Mouse (Mus musculus) C2C12 (cell line): ENCODE measurements around the gene Gp9. TPM values are rescaled to one million over a fixed set of nuclear protein-coding genes. Genes with fewer than 3 reads are reported as not detected.

ENCODE experiments used
- H3K27me3 ChIP-seq: one replicate; pipeline ENCODE4 v1.6.1; 2011; ENCODE audit not compliant: control insufficient read depth, insufficient read depth, insufficient read length
- H3K36me3 ChIP-seq: one replicate; pipeline ENCODE4 v1.6.1; 2011; ENCODE audit not compliant: control insufficient read depth, insufficient read depth
- H3K4me3 ChIP-seq: one replicate; pipeline ENCODE4 v1.5.1; 2011; ENCODE audit warnings: mild to moderate bottlenecking, control low read depth; ENCODE audit not compliant: poor library complexity, insufficient read depth, severe bottlenecking
- H3K79me2 ChIP-seq: one replicate; pipeline ENCODE4 v1.6.1; 2011; ENCODE audit not compliant: control insufficient read depth, insufficient read depth
- H3K79me3 ChIP-seq: one replicate; pipeline ENCODE4 v1.6.1; 2011; ENCODE audit warnings: low read depth, control low read depth
- H3ac ChIP-seq: one replicate; pipeline ENCODE3; 2011; ENCODE audit warnings: low read depth; ENCODE audit not compliant: control insufficient read depth, insufficient read length
- CEBPB ChIP-seq: IDR thresholded peaks from one replicate; pipeline ENCODE4 v1.6.1; 2011; ENCODE audit warnings: low read depth, mild to moderate bottlenecking, control low read depth, moderate library complexity
- CTCF ChIP-seq: IDR thresholded peaks from one replicate; pipeline ENCODE4 v1.5.1; 2011; ENCODE audit not compliant: control insufficient read depth, insufficient read depth, insufficient read length
- FOSL1 ChIP-seq: IDR thresholded peaks from one replicate; pipeline ENCODE4 v1.8.0; 2011; ENCODE audit warnings: mild to moderate bottlenecking, low read length; ENCODE audit not compliant: poor library complexity, insufficient read depth, severe bottlenecking
- MAX ChIP-seq: IDR thresholded peaks from one replicate; pipeline ENCODE4 v1.6.1; 2011; ENCODE audit warnings: mild to moderate bottlenecking, control low read depth
- MYOD1 ChIP-seq: IDR thresholded peaks from one replicate; pipeline ENCODE4 v1.6.1; 2011; ENCODE audit warnings: low read depth; ENCODE audit not compliant: control insufficient read depth, insufficient read length
- MYOG ChIP-seq: IDR thresholded peaks from one replicate; pipeline ENCODE4 v1.6.1; 2011; ENCODE audit not compliant: control insufficient read depth, insufficient read length; ENCODE audit errors: extremely low read depth
- USF1 ChIP-seq: IDR thresholded peaks from one replicate; pipeline ENCODE4 v1.6.1; 2011; ENCODE audit warnings: low read depth, mild to moderate bottlenecking, control low read depth, moderate library complexity
- polyA plus RNA-seq: library from polyadenylated mRNA; unstranded; fragments of >200 nt; fragmentation: generic; extraction: Trizol; gene quantifications from one replicate; pipeline ENCODE4 v1.2.1, GENCODE M21; 2012; ENCODE audit warnings: missing spikeins

The Gp9 gene
- polyA plus RNA-seq, 1 experiment: not detected

DNA sequence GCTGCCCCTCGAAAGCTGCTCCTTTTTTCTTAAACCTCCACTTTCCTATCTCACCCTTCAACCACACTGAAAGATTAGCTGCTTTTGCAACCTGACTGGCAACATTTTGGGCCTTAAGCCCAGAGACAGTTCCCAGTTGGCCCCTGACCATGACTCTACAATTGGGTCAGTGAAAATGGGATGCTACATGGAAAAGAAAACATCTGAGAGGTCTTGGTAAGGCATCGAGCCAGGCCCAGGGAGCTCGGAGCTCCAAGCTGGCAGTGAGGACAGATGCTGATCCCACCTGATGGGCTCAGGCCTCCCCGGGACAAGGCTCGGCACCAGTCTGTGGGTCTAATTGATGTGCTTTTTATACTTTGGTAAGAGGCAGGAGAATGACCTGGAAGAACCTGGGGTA lies 14.0 kb downstream of the Gp9 start:
- Histone ChIP-seq H3K4me3 (no peak overlapping the region), H3K79me3 (no peaks in the 10 kb centered on the region), H3K79me2 (no peaks in the 10 kb centered on the region), H3ac (no peak overlapping the region), H3K27me3 (no peaks in the 10 kb centered on the region), H3K36me3 (no peaks in the 10 kb centered on the region)
- no peak for TF ChIP-seq MAX
- TF ChIP-seq FOSL1: no peak
- TF ChIP-seq CEBPB: no peak
- no peak for TF ChIP-seq MYOD1
- no peak for TF ChIP-seq MYOG
- no peak for TF ChIP-seq CTCF
- no peak for TF ChIP-seq USF1

DNA sequence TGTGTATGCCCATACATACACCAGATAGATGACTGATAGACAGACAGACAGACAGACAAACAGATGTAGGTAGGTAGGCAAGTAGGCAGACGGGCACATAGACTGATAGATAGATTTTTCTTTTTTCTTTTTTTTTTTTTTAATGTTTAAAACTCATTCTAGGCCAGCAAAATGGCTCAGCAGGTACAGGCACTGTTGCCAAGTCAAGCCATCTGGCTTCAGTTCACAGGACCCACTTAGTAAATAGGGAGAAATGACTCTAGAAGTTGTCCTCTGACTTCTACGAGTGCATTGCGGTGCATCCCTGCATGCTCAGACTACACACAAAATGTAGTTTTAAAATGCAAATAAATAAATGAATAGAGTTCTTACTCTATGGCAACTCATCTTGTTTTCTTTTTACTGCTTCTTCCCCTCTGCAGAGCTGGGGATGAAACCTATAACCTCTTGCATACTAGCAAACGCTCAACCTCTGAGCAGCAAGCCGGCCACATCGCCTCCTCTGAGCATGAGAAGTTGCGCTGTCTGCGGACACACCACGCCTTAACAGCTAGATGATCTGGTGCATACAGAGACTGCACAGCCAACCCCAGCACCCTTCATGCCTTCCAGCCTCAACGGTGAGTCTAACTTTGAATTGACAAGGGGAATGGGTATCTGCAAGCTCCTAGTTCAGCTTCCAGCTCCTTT lies 16.1 kb downstream of the Gp9 start:
- Histone ChIP-seq H3K4me3 (no peak overlapping the region), H3ac (no peak overlapping the region), H3K27me3 (no peaks in the 10 kb centered on the region), H3K79me3 (no peaks in the 10 kb centered on the region), H3K36me3 (no peaks in the 10 kb centered on the region), H3K79me2 (no peaks in the 10 kb centered on the region)
- TF ChIP-seq MYOD1 (no peak), FOSL1 (no peak), MAX (no peak), MYOG (no peak), CEBPB (no peak)

DNA sequence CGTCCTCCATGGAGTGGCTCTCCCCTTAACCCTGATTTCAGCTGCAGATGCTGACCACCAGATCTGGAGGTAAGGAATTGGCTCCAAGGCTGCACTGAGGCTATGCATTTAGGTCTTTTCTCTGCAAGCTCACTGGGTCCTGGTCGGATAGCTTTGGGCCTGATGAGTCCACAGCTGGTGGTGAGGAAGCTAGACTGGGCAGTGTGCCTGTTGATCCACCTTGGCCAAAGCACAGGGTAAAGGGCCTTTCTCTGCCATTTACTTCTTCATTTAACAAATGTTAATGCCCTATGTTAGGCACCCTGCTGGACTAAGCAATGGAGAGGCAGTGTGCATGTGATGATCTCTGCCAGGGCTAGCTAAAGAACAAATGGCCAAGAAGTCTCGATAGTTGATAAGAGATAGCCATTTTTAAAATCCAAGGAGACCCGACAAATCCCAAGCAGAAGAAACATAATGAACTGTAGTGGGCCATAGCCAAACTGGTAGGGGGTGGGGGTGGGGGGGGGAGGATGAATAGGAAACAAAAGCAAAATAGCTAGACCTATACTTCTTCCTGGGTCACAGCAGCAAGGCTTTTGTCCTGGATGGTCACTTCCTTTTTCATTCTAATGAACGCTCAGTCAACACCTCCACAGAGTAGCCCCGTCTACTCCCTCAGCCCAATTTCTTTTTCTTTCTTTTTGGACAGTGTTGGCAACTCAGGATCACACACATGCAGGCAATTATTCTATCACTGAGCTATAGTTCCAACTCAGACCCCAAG lies 17.7 kb downstream of the Gp9 start:
- Histone ChIP-seq H3K4me3 (no peak overlapping the region), H3K27me3 (no peaks in the 10 kb centered on the region), H3K36me3 (no peaks in the 10 kb centered on the region), H3ac (no peak overlapping the region), H3K79me2 (no peaks in the 10 kb centered on the region), H3K79me3 (no peaks in the 10 kb centered on the region)
- TF ChIP-seq MYOG (no peak), MAX (no peak)

- H3K79me3 ChIP-seq: no peaks in the 10 kb centered on the region
- no peak overlapping the region for H3K4me3 ChIP-seq
- no peak overlapping the region for H3ac ChIP-seq
- no peaks in the 10 kb centered on the region for H3K27me3 ChIP-seq
- no peak for TF ChIP-seq MYOG
- TF ChIP-seq CEBPB: no peak
- no peak for TF ChIP-seq FOSL1
- TF ChIP-seq CTCF: no peak
- no peak for TF ChIP-seq MYOD1
- no peak for TF ChIP-seq MAX
- TF ChIP-seq USF1: no peak
- H3K79me2 ChIP-seq: no peaks in the 10 kb centered on the region
- no peaks in the 10 kb centered on the region for H3K36me3 ChIP-seq
Measured at GRCm38 (mm10) chr6:87796251-87796880, 18.5 kb downstream of the Gp9 start.

DNA sequence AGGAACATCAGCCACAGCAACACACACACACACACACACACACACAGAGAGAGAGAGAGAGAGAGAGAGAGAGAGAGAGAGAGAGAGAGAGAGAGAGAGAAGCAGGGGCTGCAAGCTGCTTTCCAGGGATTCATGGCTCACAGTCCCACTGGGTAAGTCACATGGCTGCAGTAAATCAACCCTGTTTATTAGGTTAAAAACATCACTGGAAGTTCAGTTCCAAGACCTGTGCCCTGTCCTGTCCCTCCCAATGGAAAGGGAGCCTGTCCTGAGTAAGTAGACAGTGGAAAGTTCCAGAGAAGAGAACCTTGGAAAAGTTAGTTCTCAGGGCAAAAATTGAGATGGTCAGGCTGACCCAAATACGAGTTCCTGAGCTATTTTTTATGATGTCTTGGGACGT lies 19.4 kb downstream of the Gp9 start:
- no peaks in the 10 kb centered on the region for H3K79me3 ChIP-seq
- H3K79me2 ChIP-seq: no peaks in the 10 kb centered on the region
- no peaks in the 10 kb centered on the region for H3K36me3 ChIP-seq
- TF ChIP-seq CTCF (no peak), MYOD1 (no peak), MAX (no peak), CEBPB (no peak), FOSL1 (no peak), MYOG (no peak), USF1 (no peak)
- H3K4me3 ChIP-seq: no peak overlapping the region
- no peak overlapping the region for H3ac ChIP-seq
- no peaks in the 10 kb centered on the region for H3K27me3 ChIP-seq
